Mouse (Mus musculus): ENCODE measurements around the gene Pnliprp1.

GRCm38 (mm10) chr19:58695314-58695713 lies 33.4 kb upstream of the Pnliprp1 start:
- TF ChIP-seq CTCF (IDR thresholded peaks at IDR 0.05; ENCODE audit: borderline replicate concordance, extremely low read depth, insufficient read depth, insufficient read length) = no peak
- TF ChIP-seq POLR2A (IDR thresholded peaks at IDR 0.05; ENCODE audit: borderline replicate concordance, extremely low read depth, insufficient read depth, insufficient read length, poor library complexity, severe bottlenecking) = no peak
